Mouse (Mus musculus): ENCODE measurements around the gene Abcc4. TPM values are rescaled to one million over a fixed set of nuclear protein-coding genes. Genes with fewer than 3 reads are reported as not detected.
"Not testable (repeated sequence)": the region's sequence is repeated elsewhere in the genome, so short reads cannot be mapped to it uniquely, and the experiment has no call there.

The Abcc4 gene
- polyA plus RNA-seq, 1 experiment from 2014 or later: 2.2 TPM

DNA sequence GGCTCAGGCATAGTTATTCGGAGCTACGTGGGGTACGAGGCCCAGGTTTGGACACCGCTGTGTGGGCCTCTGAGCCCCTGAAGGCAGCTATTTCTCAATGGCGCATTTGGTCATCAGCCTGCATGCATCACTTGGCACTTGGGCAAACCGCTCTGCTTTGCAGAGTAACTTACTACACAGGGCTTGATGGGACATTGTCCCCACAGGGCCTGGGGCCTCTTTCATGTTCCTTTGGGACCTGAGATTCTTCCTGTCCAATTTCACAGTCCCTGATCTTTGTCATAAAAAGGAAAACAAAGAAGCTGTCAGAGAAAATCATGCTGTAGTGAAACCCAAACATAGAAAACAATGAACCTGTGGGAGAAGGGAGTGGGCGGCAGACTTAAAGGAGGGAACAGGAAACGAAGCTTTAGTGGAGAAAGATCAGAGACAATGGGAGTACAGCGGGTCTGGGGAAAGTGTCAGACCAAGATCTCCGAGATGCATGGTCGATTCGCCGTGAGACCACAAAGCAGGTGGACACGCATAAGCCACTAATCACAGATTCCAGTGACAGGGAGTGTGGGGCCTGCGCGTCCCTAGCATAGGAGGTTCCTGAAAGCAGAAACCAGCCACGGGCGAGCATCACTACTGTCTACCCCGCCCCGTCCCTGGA, 48.2 kb downstream of the Abcc4 start:
- peaks cover 16% of the 10 kb centered on the region; the same call in 1 of the 2 replicates for H3K4me1 ChIP-seq (replicated peaks)
- H3K9me3 ChIP-seq (replicated peaks): no peaks in the 10 kb centered on the region
- H3K4me3 ChIP-seq: no peak overlapping the region
- H3K36me3 ChIP-seq: no peaks in the 10 kb centered on the region
- H3K9ac ChIP-seq: no peak overlapping the region
- no peaks in the 10 kb centered on the region for H3K27me3 ChIP-seq (replicated peaks)
- 74% methylated on average over 20 of the region's 20 CpGs for WGBS
- no peak overlapping the region for H3K4me2 ChIP-seq
- no peak for ATAC-seq (ENCODE audit: insufficient number of reproducible peaks, low FRiP score)
- no peak overlapping the region for H3K27ac ChIP-seq (ENCODE audit: poor library complexity, severe bottlenecking)

DNA sequence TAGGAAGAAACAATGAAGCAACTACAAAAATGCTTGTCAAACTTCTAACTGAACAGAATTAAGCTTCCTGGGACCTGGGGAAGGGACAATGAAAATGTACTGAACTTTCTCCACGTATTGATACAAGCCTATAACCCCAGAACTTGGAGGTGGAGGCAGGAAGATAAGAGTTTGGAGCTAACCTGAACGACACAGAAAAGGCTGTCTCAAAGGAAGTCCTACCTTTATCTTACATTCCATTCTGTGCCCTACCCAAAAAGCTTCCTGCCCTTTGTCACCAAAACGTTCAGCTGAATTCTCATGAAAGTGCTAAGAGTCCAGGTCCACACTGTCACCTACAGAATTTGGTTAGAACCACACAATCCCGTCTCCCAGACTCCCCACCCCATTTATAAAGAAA, 48.8 kb downstream of the Abcc4 start:
- no peak for ATAC-seq (ENCODE audit: insufficient number of reproducible peaks, low FRiP score)
- Histone ChIP-seq H3K4me3 (no peak overlapping the region), H3K9me3 (replicated peaks) (no peaks in the 10 kb centered on the region), H3K36me3 (no peaks in the 10 kb centered on the region), H3K4me1 (replicated peaks) (peaks cover 16% of the 10 kb centered on the region; the same call in 1 of the 2 replicates), H3K9ac (no peak overlapping the region), H3K4me2 (no peak overlapping the region), H3K27me3 (replicated peaks) (no peaks in the 10 kb centered on the region), H3K27ac (ENCODE audit: poor library complexity, severe bottlenecking) (no peak overlapping the region)
- 44% methylated on average over 4 of the region's 4 CpGs for WGBS

DNA sequence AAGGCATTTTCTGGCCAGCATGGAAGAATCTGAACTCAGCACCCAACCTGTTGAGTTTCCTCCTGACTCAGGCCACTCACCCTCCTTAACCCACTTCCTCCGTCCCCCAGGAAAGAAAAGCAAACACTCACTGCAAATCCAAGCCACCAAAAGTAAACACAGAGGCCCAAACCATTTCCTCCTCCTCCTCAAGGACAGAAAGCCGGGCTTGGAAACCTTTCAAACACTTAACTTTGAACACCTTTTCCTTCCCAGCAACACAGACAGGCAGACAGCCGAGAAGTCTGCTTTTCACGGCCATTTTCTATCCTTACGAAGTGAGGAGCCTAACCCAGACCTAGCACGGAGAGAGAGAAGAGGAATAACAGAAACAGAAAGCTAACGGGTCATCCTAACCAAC, 50.0 kb downstream of the Abcc4 start:
- no peaks in the 10 kb centered on the region for H3K27me3 ChIP-seq (replicated peaks)
- H3K4me1 ChIP-seq (replicated peaks): peaks cover 16% of the 10 kb centered on the region; the same call in 1 of the 2 replicates
- no peak overlapping the region for H3K27ac ChIP-seq (ENCODE audit: poor library complexity, severe bottlenecking)
- no peak overlapping the region for H3K4me3 ChIP-seq
- no peaks in the 10 kb centered on the region for H3K36me3 ChIP-seq
- H3K4me2 ChIP-seq: no peak overlapping the region
- ATAC-seq (ENCODE audit: insufficient number of reproducible peaks, low FRiP score): no peak
- H3K9ac ChIP-seq: no peak overlapping the region
- 73% methylated on average over 7 of the region's 7 CpGs for WGBS
- H3K9me3 ChIP-seq (replicated peaks): no peaks in the 10 kb centered on the region

DNA sequence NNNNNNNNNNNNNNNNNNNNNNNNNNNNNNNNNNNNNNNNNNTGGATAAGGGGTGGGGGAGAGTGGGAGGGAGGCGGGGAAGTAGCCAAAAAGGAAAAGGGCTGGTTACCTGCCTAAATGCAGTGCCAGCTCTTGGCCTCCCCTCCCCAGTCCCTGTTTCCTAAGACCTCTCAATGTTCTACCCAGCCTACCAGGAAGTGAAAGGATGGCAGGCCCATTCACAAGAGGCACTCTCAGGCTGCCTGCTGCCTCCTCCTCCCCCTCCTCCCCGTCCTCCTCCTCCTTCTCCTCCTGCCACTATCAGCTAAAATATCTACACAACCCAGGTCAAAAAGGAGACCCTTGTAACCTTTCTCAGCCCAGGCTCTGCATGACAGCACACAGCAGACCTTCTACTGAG, 51.1 kb downstream of the Abcc4 start:
- H3K36me3 ChIP-seq: no peaks in the 10 kb centered on the region
- no peak for ATAC-seq (ENCODE audit: insufficient number of reproducible peaks, low FRiP score)
- H3K4me3 ChIP-seq: no peak overlapping the region
- H3K4me2 ChIP-seq: no peak overlapping the region
- H3K4me1 ChIP-seq (replicated peaks): peaks cover 10% of the 10 kb centered on the region; the same call in 1 of the 2 replicates
- H3K27me3 ChIP-seq (replicated peaks): no peaks in the 10 kb centered on the region
- no peaks in the 10 kb centered on the region for H3K9me3 ChIP-seq (replicated peaks)
- no peak overlapping the region for H3K9ac ChIP-seq
- H3K27ac ChIP-seq (ENCODE audit: poor library complexity, severe bottlenecking): no peak overlapping the region
- WGBS: 88% methylated on average over 1 of the region's 2 CpGs

DNA sequence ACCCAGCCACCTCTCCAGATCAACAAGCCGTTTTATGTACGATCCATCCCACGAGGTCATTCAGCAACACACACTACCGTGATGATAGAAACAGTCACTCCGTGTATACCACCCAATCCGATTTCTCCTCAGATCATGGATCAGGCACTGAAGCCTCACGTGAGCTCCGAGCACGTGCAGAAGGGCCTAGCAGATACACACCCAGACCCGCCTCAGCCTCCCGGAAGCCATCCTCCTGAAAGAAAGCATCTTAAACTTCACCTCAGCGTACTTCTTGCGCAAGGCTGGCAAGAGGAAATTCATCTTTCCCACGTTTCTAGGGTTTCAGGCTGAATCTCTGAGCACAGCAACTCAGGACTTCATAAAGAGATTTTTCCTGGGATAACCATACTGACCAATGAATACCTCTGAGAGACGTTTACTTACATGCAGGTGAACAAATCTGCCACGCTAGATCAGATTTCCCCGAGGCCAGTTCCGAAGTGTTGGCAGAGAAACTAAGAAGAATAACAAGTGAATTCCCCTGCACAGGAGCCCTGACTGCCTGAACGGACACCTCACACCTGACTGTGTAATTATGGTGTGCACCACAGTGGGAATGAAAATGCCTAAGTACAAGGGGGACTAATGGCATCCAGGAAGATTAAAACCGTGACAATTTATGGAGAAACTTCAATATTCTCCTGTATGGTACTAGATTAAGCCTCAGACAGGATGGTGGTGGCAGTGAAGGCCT, 54.1 kb downstream of the Abcc4 start:
- H3K9ac ChIP-seq: no peak overlapping the region
- H3K27ac ChIP-seq (ENCODE audit: poor library complexity, severe bottlenecking): no peak overlapping the region
- WGBS: 86% methylated on average over 20 of the region's 20 CpGs
- H3K4me1 ChIP-seq (replicated peaks): no peaks in the 10 kb centered on the region
- H3K9me3 ChIP-seq (replicated peaks): no peaks in the 10 kb centered on the region
- H3K36me3 ChIP-seq: no peaks in the 10 kb centered on the region
- no peak for ATAC-seq (ENCODE audit: insufficient number of reproducible peaks, low FRiP score)
- H3K4me2 ChIP-seq: no peak overlapping the region
- H3K27me3 ChIP-seq (replicated peaks): no peaks in the 10 kb centered on the region
- H3K4me3 ChIP-seq: no peak overlapping the region

DNA sequence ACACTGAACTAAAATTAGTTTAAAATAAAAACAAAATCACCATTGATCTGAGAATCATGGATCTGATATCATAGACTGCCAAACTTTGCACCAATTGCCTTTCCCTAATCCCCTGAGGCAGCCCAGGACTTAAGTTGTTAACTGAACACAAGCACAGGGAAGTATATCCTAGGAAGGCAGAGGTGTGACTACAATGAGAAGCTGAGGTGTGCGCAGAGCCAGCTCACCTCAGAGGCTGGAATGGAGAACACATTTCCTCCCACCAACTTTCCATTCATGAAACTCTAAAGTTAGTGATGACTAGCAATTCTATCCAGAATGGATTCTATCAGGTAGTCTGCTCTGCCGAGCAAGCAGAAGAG, 56.1 kb downstream of the Abcc4 start:
- WGBS: 86% methylated on average over 2 of the region's 2 CpGs
- H3K4me3 ChIP-seq: no peak overlapping the region
- H3K9ac ChIP-seq: no peak overlapping the region
- no peak for ATAC-seq (ENCODE audit: insufficient number of reproducible peaks, low FRiP score)
- no peaks in the 10 kb centered on the region for H3K9me3 ChIP-seq (replicated peaks)
- H3K27me3 ChIP-seq (replicated peaks): no peaks in the 10 kb centered on the region
- no peak overlapping the region for H3K4me2 ChIP-seq
- no peaks in the 10 kb centered on the region for H3K4me1 ChIP-seq (replicated peaks)
- H3K27ac ChIP-seq (ENCODE audit: poor library complexity, severe bottlenecking): no peak overlapping the region
- H3K36me3 ChIP-seq: no peaks in the 10 kb centered on the region

DNA sequence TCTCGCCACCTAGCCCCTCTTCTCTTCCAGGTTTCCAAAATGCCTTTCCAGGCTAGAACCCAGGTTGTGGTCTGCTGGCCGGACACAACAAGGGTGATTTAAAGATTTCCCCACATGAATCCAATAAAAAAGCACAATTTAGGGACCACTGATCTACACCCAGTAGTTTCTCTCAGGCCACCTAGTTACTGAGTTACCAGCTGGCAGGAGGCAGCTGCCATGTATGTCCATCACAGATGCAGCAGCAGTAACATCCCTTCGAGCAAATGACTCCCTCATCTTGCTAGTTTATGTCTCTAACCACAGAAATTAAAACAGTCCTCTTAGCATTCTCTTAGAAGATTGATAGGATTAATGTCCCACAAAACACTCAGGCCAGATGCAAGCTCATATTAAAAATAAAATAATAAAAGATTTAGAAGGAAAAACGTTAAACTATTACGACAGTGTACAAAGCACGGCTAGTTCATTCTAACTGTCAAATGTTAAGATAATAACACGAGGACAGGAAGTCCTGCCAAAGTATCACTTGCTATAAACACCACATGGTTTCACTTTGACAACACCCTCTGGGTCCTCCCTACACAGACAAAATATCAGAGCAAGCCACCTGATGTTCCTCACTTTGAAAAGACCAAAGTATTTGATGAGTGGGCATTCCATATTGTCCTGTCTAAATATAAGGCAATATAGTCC, 56.7 kb downstream of the Abcc4 start:
- Histone ChIP-seq H3K9ac (no peak overlapping the region), H3K9me3 (replicated peaks) (no peaks in the 10 kb centered on the region), H3K36me3 (no peaks in the 10 kb centered on the region), H3K4me1 (replicated peaks) (no peaks in the 10 kb centered on the region), H3K27me3 (replicated peaks) (no peaks in the 10 kb centered on the region), H3K27ac (ENCODE audit: poor library complexity, severe bottlenecking) (no peak overlapping the region), H3K4me3 (no peak overlapping the region), H3K4me2 (no peak overlapping the region)
- ATAC-seq (ENCODE audit: insufficient number of reproducible peaks, low FRiP score): no peak
- WGBS: 68% methylated on average over 7 of the region's 7 CpGs

DNA sequence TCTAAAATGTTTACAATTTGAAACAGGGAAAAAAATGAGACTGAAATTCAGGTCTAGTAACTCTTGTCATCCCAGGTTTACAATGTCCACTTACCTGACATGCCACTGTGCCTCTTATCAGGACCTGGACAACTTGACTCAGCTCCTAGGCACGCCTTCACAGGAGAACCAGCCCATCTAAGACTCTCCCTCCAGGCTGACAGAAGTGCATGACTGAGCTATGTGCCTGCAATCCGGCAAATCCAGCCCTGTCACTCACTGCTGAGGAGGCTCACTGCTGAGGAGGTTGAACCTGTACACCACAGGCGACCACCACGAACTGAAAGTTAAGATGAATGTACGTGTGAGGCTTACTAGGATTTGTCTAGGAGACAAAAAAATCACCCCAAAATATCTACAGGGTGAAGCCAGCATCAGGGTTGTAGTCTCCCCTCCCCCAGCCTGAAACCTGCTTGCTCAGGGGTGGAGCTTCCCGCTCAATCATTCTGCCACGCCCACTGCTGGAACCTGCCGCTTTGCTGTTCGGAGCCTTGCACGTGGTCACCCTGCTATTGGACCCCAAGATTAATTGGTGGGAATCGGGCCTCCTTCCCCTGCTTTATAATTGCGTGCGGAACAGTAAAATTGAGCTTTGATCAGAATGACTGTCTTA, 63.0 kb downstream of the Abcc4 start:
- not testable (repeated sequence) for H3K27me3 ChIP-seq (replicated peaks); H3K36me3 ChIP-seq; H3K27ac ChIP-seq (ENCODE audit: poor library complexity, severe bottlenecking); H3K9ac ChIP-seq; H3K9me3 ChIP-seq (replicated peaks); H3K4me2 ChIP-seq; H3K4me3 ChIP-seq; ATAC-seq (ENCODE audit: insufficient number of reproducible peaks, low FRiP score)
- peaks cover 12% of the 10 kb centered on the region for H3K4me1 ChIP-seq (replicated peaks)
- WGBS: 64% methylated on average over 13 of the region's 13 CpGs

DNA sequence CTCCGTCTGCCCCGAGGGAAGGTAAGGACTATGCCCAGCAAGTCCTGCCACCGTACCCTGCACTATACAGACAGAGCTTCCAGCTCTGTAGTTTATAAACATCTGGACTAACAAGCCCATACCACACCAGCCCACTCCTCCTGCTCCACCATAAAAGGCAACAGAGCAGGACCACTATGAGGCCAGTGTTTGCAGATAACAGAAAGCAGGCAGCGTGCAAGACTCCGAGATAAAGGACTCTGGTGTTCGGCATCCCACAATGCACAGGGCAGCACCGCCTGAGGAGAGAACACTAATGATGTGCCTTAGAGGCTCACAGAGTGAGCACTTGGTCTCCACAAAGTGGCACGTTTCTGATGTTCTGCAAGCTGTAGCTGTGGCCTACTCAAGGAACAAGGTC, 63.9 kb downstream of the Abcc4 start:
- Histone ChIP-seq H3K36me3 (no peaks in the 10 kb centered on the region), H3K4me3 (no peak overlapping the region), H3K4me2 (no peak overlapping the region), H3K4me1 (replicated peaks) (peaks cover 12% of the 10 kb centered on the region), H3K9me3 (replicated peaks) (no peaks in the 10 kb centered on the region), H3K27ac (ENCODE audit: poor library complexity, severe bottlenecking) (no peak overlapping the region), H3K27me3 (replicated peaks) (no peaks in the 10 kb centered on the region), H3K9ac (no peak overlapping the region)
- ATAC-seq (ENCODE audit: insufficient number of reproducible peaks, low FRiP score): peak; percentile 57
- WGBS: 41% methylated on average over 8 of the region's 8 CpGs

DNA sequence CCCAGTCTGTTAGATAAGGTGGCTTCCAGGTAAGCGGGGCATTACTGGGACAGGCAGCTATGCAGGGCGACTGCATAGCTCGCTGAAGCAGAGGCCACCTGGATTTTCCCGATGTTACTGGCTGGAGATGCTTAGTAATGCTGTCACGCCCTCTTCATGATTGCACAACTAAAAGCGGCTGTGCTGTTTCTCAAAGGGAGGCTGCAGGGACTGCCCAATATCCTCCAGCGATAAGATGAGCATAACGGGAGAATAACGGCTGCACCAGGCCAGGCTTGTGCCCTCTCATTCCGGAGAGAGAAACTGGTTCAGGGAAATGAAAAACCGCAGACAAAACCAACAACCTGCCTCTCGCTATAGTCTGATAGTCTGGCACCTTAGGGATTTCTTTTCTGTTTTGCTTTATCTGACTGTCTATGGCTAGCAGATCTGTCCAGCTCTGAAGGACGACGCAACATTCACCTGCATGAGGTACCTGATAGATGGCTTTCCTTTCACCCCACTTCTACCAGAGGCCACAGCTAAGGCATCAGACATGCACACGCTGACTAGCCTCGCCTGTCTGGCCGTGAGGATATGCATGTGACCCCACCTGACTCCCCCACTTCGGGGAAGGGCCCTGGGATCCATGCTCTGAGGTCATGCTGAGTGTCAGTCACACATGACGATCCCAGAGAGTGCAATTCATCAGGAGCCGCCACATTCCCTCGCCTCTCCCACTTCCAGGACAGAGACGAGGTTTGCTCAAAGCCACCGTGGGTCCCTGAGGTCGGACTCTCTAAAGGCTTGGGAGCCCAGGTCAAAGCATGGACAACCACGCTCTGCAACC, 67.4 kb downstream of the Abcc4 start:
- no peak overlapping the region for H3K4me3 ChIP-seq
- H3K4me1 ChIP-seq (replicated peaks): peaks cover 18% of the 10 kb centered on the region
- no peaks in the 10 kb centered on the region for H3K9me3 ChIP-seq (replicated peaks)
- no peaks in the 10 kb centered on the region for H3K27me3 ChIP-seq (replicated peaks)
- H3K4me2 ChIP-seq: no peak overlapping the region
- no peak overlapping the region for H3K9ac ChIP-seq
- no peak overlapping the region for H3K27ac ChIP-seq (ENCODE audit: poor library complexity, severe bottlenecking)
- ATAC-seq (ENCODE audit: insufficient number of reproducible peaks, low FRiP score): no peak
- 73% methylated on average over 25 of the region's 25 CpGs for WGBS
- no peaks in the 10 kb centered on the region for H3K36me3 ChIP-seq
